Mouse (Mus musculus) kidney, postnatal 25 days (tissue): ENCODE measurements around the gene Kif18a.
A peak's percentile ranks its signal among the peaks of the same experiment; 100 is the strongest.

Source experiments
- DNase-seq, 2 experiments: peaks; one replicate each; pipeline ENCODE4 v3.0.0; 2021; ENCODE audit warnings: mixed read lengths in 2 of 2

The Kif18a gene

GRCm38 (mm10) chr2:109280600-109281340 lies at the start of gene Kif18a, which contains the start of gene Mettl15:
Gene Kif18a, plus strand, starts transcription at chr2:109280738.
Gene Mettl15, minus strand, starts transcription at chr2:109280748.
- peak; percentile 98 to 99 for DNase-seq

- no peak for DNase-seq
Measured at GRCm38 (mm10) chr2:109233876-109234275, 46.7 kb upstream of the Kif18a start.

- DNase-seq = no peak
Measured at GRCm38 (mm10) chr2:109235741-109236140, 44.8 kb upstream of the Kif18a start.

- DNase-seq = no peak
Measured at GRCm38 (mm10) chr2:109241947-109242346, 38.6 kb upstream of the Kif18a start.

GRCm38 (mm10) chr2:109262779-109263178 lies 17.8 kb upstream of the Kif18a start:
- DNase-seq = no peak

- DNase-seq = no peak
Measured at GRCm38 (mm10) chr2:109273098-109273497, 7.4 kb upstream of the Kif18a start.

- DNase-seq = no peak
Measured at GRCm38 (mm10) chr2:109277593-109277992, 2.9 kb upstream of the Kif18a start.

- DNase-seq = peak; percentile 63 to 78
Measured at GRCm38 (mm10) chr2:109278036-109278435, 2.5 kb upstream of the Kif18a start.

- DNase-seq = no peak
Measured at GRCm38 (mm10) chr2:109280272-109280599, 302 bp upstream of the Kif18a start.

GRCm38 (mm10) chr2:109281341-109281690 lies 778 bp downstream of the Kif18a start:
- no peak for DNase-seq

- DNase-seq = no peak
Measured at GRCm38 (mm10) chr2:109284121-109284520, 3.6 kb downstream of the Kif18a start.

GRCm38 (mm10) chr2:109289327-109289726 lies 8.8 kb downstream of the Kif18a start:
- no peak for DNase-seq

GRCm38 (mm10) chr2:109296264-109296663 lies 15.7 kb downstream of the Kif18a start:
- no peak for DNase-seq

- DNase-seq = no peak
Measured at GRCm38 (mm10) chr2:109298160-109298559, 17.6 kb downstream of the Kif18a start.

- DNase-seq = no peak
Measured at GRCm38 (mm10) chr2:109302234-109302633, 21.7 kb downstream of the Kif18a start.

- DNase-seq = no peak
Measured at GRCm38 (mm10) chr2:109303638-109304037, 23.1 kb downstream of the Kif18a start.

GRCm38 (mm10) chr2:109311369-109311768 lies 30.8 kb downstream of the Kif18a start:
- no peak for DNase-seq

GRCm38 (mm10) chr2:109331807-109332206 lies 51.3 kb downstream of the Kif18a start:
- DNase-seq = no peak

GRCm38 (mm10) chr2:109334237-109334636 lies 53.7 kb downstream of the Kif18a start:
- DNase-seq = no peak

- DNase-seq = no peak
Measured at GRCm38 (mm10) chr2:109335765-109336164, 55.2 kb downstream of the Kif18a start.

- no peak for DNase-seq
Measured at GRCm38 (mm10) chr2:109345386-109345785, 64.8 kb downstream of the Kif18a start.

- DNase-seq = no peak
Measured at GRCm38 (mm10) chr2:109348742-109349141, 68.2 kb downstream of the Kif18a start.

- no peak for DNase-seq
Measured at GRCm38 (mm10) chr2:109358456-109359141, 78.1 kb downstream of the Kif18a start.

- no peak for DNase-seq
Measured at GRCm38 (mm10) chr2:109365962-109366361, 85.4 kb downstream of the Kif18a start.
